Mouse (Mus musculus) adrenal gland, postnatal 36 days (tissue): ENCODE data around the gene Klf7. TPM values are rescaled to one million over a fixed set of nuclear protein-coding genes. Genes with fewer than 3 reads are reported as not detected.

Experiments used
- DNase-seq, 2 experiments: peaks; one replicate each; pipeline ENCODE4 v3.0.0; 2021; ENCODE audit warnings: mixed read lengths in 1 of 2
- total RNA-seq, 2 experiments: library from RNA; stranded (reverse); gene quantifications; 2 replicates each; pipeline ENCODE4 v1.2.3; 2021

Gene Klf7
- total RNA-seq, 2 experiments from 2014 or later: 16.6 to 20.8 TPM

GRCm38 (mm10) chr1:64021986-64022385 is 100.1 kb downstream of the Klf7 start:
- no peak for DNase-seq

GRCm38 (mm10) chr1:64020672-64021635 is 101.1 kb downstream of the Klf7 start:
- DNase-seq: peak; percentile 24 to 53

- DNase-seq: peak in 1 of 2 experiments; percentile 6
These were observed 102.9 kb downstream of the Klf7 start for GRCm38 (mm10) chr1:64019127-64019635.

- peak; percentile 20 to 47 for DNase-seq
These were observed 103.5 kb downstream of the Klf7 start for GRCm38 (mm10) chr1:64018466-64019077.

GRCm38 (mm10) chr1:64014091-64014490 is 108.0 kb downstream of the Klf7 start:
- no peak for DNase-seq

GRCm38 (mm10) chr1:64008994-64009393 is 113.1 kb downstream of the Klf7 start:
- DNase-seq: no peak

GRCm38 (mm10) chr1:64008031-64008430 is 114.1 kb downstream of the Klf7 start:
- DNase-seq: no peak

GRCm38 (mm10) chr1:64005194-64005593 is 116.9 kb downstream of the Klf7 start:
- DNase-seq: no peak

- no peak for DNase-seq
These were observed 118.4 kb downstream of the Klf7 start for GRCm38 (mm10) chr1:64003525-64004291.

GRCm38 (mm10) chr1:64002036-64002435 is 120.0 kb downstream of the Klf7 start:
- no peak for DNase-seq

- no peak for DNase-seq
These were observed 121.5 kb downstream of the Klf7 start for GRCm38 (mm10) chr1:64000597-64000996.

- peak; percentile 31 to 48 for DNase-seq
These were observed 122.6 kb downstream of the Klf7 start for GRCm38 (mm10) chr1:63999481-63999880.

- DNase-seq: peak; percentile 28 to 36
These were observed 123.2 kb downstream of the Klf7 start for GRCm38 (mm10) chr1:63998901-63999300.

- no peak for DNase-seq
These were observed 123.9 kb downstream of the Klf7 start for GRCm38 (mm10) chr1:63998139-63998538.

GRCm38 (mm10) chr1:63995828-63996227 is 126.3 kb downstream of the Klf7 start:
- DNase-seq: no peak

GRCm38 (mm10) chr1:63995137-63995492 is 127.0 kb downstream of the Klf7 start:
- DNase-seq: no peak

- peak; percentile 54 to 81 for DNase-seq
These were observed 127.6 kb downstream of the Klf7 start for GRCm38 (mm10) chr1:63994248-63995136.

GRCm38 (mm10) chr1:63992506-63992905 is 129.6 kb downstream of the Klf7 start:
- no peak for DNase-seq

GRCm38 (mm10) chr1:63990416-63990815 is 131.7 kb downstream of the Klf7 start:
- DNase-seq: peak; percentile 33 to 35

GRCm38 (mm10) chr1:63980733-63981132 is 141.3 kb downstream of the Klf7 start:
- DNase-seq: no peak
